Mouse (Mus musculus): ENCODE measurements at regions not wholly inside any gene's neighbourhood (a gene's known extent, or its start where the extent isn't known, plus 50 kb on each side); places are given as distances from the start of the nearest gene placed in this dataset.

DNA sequence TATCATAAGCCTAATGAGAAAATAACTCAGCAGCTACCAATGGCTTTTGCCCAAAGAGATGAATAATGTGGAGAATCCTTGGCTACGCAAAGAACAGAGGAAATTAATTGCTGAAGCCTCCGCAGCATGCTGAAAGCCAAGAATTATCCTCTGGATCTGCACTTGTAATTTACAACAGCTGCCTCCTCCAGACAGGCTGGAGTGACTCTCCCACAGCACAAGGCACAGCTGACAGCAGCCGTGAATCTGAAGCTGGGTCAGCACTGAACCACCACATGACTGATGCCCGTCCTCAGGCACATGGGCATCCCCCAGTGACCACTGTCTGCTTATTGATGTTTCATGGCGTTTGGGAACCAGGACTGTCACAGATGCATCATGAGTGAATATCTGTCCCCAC, 299.8 kb downstream of the Psat1 start:
- no peak for DNase-seq

DNA sequence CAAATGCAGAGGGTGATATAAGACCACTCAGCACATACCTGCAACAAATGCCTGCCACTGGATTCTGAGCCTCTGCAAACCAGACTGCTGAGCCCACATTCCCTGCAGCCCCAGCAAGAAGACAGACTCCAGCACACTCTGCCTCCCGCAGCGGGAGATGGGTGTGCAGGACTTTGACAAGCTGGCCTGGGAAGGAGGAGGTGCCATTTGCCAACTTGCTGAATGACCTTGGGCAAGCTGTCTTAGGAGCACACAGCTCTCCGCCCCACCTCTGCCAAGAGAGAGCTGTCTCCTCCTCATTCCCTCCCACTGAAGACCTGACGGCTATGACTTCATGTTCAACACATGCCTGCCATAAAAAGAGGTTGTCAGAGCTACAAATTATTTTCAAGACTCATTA, 302.4 kb downstream of the Psat1 start:
- no peak for DNase-seq

DNA sequence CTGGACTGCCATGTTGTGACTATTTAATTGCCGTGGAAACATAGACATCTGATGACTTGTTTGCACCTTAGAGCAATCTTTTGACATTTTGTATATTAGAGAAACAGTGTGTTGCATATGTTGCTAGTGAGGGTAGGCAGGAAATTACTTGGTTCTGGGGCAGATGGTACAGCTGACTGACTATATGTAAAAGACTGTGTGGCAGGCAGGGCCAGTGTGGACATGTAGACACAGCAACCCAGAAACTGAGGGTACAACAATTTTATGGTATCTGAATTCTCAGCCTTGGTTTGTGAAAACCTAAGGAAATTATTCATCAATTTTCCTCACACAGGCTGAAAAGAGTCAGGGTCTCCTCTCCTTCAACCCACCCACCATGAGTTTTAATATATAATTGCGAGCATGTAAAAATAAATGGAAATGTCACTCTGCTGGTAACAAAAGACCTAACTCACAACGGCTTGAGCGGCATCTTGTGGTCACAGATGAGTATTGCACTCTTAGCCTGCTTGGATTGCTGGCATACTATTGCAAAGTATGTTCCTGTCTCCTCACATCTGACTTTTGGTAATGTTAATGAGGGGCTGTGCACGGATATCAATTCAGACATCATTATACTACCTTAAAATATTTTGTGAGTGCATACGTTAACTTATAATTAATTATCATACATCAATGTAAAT, 329.8 kb downstream of the Psat1 start:
- DNase-seq, result peak in 1 of 2 experiments; percentile 25

DNA sequence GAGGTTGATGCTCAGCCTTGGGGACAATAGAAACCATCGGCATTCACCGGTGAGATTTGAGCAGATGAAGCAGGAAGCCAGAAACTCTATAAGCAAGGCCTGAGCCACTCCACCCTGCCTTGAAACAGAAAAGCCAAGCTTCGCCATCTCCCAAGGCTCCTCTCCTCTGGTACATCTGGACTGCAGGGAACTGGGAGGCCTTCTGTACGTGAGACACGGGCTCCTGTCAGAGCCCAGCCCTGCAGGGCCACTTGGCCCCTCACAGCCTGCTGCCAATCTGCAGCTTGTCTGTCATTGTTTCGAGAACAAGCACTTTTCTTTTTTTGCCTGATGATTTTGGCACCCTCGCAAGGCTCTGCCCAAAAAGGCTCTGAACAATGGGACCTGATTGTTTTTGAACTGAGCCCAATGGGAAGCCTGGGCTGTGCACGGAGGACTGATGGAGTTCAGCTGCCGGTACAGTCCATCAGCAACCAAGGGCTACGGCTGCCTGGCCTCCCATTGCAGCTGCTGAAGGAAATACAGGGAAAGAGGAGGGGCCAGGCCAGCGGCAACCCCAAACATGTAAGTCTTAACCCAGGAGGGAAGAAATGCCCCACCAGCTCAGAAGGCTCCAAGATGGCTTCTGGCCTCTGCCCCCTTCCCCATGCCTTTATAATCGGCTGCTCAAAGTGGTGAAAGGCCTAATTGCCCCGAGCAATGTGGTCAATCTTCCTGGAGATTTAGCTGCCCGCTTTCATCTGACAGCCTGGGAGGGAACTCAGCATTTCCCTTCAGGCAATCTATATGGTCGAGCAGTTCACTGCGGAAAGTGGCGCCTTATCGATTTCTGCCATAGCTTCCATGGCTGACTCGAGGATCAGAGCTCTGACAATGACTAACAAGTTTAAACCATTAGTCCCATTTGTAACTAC, 332.2 kb downstream of the Psat1 start:
- no peak for DNase-seq

DNA sequence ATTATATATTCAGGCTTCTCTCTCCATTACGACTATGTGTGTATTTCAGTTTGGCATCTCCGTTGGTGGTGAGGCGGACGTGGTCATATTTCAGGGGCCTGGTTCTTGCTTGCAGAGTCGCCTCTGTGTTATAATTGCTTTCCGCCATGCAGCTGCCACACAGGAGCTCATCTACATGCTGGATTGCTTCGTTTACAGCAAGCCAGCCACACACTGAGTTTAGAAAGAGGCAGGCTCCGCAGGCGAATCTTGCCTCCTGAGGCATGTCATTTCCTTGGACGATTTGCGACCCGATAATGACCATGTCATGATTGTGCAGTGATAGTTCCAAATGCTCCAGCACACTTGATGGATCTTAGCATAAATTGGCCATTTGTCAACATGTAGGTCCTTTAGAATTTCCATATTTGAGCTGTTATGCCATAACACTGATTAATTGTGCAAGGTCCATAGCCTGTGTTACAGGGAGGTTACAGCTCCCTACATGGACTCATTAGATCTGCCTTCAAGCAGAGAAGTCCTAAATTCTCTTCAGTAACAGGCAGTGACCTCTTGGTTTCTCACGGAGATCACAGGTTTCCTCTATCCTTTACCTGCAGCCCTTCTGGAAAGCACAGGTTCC, 335.9 kb downstream of the Psat1 start:
- no peak for DNase-seq

DNA sequence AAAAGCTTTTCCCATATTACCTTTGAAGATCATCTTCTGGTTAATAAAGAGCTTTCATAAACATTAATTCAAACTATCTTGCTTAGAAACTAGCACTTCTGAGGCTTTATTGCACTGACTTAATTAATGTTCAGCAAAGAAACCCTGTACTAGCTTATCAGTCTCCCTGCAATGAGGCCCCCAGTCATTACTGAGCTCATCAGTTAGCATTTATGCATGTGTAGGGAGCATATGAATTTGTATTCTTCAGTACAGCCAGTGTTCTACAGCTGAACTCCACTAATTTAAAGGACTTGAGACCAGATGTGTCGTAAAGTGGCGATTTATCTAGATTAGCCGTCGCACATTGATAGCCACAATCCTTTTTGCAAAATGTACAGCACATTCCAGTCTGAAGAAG, 340.7 kb downstream of the Psat1 start:
- DNase-seq, result no peak

DNA sequence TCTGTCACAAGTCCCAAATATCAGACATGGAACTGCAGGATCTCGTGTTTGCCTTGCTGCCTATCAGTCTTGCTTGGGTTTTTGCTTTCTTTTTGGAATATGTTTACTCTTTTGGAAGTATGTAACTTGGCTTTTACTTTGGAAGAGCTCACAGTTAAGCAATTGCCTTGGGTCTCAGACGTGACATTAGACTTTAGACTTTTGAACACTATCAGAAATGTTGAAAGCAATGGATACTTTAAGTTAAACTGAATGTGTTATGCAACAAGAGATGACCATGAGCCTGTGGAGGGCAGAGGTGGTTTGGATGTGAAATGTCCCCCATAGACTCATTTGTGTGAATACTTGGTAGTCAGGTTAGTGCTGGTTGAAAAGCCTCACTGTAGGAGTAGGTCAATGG, 354.3 kb downstream of the Psat1 start:
- DNase-seq, result no peak

DNA sequence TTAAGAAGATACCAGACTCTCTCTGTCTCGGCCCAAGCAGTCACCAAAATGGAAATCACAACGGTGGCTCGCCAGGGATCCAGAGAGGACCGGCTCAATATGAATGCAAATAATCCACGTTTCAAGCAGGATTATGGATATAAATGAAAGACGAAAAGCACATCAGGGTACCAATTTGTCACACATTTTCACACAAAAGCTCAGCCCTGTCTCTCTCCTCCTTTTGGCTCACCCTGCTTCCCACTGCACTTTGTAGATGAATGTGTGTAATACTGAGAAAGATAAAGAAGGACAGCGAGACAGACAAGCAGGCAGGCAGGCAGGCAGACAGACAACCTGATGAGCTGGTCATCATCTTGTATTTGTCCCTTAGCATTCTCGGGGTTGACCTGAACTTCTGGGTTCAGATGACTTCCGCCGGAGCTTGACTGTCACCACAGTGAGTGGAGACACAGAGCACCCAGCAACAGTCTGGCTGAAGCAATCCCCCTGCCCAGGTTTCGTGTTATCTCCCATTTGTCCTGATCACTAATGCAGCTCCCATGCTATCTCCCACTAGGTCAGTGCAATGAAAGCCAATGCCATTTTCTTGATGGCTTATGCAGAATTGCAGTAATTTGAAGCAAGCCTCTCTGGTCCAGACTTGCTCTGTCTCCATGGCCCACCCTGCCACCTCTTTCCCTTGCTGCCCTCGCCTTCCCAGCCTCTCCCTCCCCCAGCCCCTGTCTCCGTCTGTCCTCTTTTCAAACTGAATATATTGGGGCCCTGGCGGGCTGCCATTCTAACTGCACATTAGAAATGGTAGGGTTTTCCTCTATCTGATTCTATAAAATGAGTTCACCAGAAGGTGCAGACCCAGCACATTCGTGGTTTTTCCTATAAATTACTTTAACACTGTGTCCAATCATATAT, 363.1 kb downstream of the Psat1 start:
- DNase-seq, result no peak

DNA sequence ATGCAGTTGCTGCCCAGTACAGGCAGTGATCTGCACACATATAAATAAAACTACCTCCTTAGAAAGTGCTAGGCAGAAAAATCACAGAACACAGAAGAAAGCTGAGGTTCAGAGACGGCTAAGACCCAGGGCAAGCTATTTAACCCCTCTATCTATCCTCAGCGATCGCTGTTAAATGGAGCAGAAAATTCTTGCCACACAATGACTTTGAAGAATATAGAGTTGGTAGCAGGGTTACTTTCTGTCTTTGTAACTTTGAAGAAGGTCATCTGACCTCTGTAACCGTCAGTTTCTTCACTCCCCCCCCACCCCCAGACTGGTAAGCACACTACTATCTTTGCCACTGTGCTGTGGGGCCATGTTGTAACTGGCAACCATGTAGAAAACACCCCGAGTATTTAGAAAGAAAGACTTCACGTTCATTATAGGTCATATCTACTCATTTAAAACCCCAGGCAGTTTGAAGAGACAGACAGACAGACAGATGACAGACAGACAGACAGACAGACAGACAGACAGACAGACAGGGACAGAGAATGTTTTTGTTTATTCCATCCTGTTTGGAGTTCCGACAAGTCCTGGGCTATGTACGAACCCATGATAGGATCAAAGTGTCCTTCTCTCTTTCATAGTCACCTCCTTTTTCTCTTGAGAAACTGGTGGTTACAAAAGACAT, 363.9 kb downstream of the Psat1 start:
- DNase-seq, result no peak

DNA sequence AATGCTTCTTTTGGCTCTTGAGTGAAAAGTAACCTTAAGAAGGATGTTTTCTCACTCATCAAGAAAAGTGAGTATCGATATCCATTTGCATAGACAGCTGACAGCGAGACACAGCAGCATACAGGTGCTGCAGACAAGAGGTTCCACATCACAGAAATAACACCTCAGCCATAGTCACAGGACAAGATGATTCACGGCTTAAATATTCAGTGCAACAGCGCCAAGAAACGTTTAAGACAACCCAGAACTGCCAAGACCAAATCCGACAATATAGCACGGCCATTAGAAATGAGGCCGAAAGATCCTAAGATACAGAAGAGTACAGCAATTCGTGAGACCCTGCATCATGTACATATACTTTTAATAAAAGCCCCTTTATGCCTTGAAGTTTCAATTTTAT, 375.9 kb downstream of the Psat1 start:
- no peak for DNase-seq

DNA sequence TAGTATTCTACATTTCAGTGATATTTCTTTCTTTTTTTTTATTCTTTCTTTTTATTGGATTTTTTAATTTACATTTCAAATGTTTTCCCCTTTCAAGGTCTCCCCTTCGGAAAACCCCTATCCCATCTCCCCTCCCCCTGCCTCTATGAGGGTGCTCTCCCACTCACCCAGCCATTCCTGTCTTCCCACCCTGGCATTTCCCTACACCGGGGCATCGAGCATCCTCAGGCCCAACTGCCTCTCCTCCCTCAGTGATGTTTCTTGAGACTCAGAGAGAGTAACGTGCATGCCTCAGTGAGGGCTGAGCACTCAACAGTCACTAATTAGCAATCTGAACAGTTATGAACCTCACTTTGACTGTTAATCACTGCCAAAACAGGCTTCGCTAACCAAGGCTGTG, 385.6 kb downstream of the Psat1 start:
- no peak for DNase-seq

DNA sequence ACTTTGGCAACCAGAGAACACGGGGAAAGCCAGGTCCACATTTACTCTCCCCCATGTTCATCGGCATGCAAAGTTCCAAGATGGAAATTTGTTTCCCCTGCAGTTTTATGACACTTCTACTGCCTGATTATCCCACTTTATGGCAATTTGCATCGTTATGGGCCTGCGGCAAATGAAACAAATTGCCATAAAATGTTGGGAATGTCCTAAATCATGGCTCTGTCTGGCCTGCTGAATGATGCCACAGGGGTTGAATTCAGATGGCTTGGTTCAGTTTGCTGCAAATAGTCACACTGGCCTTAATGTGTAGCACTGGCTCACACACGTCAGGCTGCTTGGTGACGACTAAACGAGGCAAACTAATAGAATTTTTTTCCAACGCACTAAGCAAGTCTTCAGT, 393.2 kb downstream of the Psat1 start:
- no peak for DNase-seq

DNA sequence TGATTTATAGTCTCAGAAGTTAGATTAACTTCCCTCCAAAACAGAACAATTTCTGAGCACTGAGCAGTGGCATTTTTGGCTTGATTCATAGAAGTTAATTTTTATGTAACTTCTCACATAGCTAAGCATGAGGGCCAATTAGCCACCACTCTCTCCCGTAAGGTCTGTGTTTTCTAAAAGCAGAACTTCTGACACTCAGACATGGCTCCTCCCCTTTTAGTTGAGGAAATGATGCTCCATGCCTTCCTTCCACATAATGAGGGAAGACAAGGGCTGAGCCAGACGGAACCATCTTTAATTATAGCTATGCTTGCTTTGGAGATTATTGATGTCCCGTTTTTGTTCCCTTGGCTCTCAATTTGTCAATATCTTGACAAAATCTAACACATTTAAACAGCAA, 429.3 kb downstream of the Psat1 start:
- no peak for DNase-seq

DNA sequence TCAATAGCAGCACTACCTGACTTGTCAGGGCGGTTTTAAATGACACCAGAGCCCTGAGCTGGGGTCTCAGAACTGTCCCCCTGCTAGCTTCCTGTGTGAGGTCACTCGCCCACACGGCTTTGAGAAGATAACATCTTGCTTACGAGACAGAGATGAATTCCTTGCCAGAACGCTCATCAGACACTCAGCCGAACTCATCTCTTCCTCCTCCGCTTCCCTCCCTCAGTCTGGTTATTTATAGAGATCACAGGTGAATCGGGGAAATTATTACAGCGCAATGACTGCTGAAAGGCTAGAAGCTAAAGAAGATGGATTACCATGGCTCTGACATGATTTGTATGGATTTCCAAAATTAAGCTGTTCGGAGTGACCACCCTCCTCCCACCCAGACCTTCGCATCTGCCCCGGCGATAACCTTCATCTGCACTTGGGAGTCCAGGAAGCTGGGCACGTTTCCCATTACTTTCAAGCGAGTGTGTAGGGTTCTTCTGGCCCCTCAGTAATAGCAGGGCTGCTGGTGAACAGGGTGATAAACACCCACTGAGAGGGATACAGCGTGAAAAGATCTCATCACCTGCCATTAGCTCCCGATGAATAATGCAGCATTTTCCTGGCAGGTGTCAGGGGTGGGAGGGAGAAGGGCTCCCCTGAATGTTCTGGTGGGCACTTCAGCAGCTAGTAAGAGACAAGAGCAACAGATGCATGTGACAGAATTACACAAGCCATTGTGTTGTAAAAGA, 430.4 kb downstream of the Psat1 start:
- no peak for DNase-seq

DNA sequence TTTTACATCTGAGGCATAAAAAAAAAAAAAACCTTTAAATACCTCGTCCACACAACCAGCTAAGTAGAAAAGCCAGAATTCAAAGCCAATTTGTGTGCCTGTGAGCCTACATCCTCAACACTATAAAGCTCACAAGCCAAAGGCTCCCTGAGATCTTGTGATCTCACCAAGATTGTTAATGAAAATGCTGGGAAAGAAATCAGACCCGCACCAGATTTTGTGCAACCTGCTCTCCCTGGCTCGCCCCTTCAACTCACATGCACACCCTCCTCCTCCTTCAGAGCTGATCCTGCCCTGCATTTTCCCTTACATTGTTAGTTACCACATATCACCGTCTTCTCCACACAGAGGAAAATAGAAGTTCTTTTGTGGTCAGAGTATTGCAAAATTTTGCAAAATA, 433.9 kb downstream of the Psat1 start:
- no peak for DNase-seq

DNA sequence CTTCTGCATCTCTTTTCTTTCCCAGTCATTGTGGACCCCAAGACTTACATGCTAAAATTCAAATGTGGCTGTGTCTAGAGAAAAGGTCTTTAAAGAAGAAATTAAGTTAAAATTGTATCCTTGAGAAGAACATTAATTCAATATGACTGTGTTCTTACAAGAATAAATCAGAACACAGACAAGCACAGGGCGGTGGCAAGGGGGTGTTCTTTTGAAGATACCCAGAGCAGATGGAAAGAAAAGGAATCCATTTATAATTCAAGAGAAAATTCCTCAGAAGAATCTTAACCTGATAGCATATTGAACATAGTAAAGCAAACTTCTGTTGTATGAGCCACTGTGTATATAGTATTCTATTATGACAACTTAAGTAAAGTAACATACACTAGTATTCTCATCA, 436.7 kb downstream of the Psat1 start:
- DNase-seq, result no peak

DNA sequence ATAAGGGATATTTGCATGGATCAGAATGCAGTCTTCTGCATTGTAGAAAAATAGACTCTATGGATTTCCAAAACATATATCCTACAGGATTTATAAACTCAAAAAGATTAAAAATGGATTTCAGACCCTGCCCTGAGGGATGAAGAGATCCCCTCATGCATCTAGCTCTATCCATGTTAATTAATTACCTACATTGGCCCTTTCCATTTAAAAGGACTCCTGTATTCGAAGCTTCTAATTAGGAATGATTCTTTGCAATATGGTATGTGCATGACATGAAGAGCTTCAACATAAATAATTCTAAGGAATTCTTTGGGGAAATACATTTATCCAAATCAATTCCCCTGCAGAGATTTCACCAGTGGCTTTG, 444.2 kb downstream of the Psat1 start:
- no peak for DNase-seq

DNA sequence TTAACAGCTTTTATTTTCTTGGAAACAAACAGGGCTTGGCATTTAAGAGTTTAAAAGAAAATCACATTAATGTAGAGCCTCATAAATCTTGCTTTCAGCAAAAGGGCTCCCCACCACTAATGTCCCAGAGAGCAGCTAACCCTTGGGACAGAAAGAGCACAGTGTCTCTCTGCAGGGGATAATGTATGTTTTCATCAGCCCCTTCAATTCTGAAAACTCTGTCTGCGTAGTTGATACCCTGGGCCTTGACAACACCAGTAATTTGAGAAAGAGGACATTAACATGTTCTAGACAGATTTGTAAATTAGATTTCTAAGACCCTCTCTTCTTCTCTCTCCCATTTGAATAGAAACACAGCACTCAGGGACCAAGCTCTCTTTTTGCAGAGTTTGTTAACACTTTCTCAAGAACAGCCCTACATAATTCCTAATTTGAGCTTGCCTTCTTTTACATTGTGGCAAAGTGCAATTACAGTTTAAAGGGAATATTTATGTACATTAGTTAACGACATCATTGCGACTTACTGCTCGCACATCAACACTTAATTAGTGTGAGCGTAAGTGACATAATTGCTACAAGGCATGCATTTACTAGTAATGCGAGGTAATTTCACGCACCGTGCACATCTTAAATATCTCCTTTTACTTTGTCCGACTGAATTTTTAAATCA, 444.7 kb downstream of the Psat1 start:
- DNase-seq, result no peak

DNA sequence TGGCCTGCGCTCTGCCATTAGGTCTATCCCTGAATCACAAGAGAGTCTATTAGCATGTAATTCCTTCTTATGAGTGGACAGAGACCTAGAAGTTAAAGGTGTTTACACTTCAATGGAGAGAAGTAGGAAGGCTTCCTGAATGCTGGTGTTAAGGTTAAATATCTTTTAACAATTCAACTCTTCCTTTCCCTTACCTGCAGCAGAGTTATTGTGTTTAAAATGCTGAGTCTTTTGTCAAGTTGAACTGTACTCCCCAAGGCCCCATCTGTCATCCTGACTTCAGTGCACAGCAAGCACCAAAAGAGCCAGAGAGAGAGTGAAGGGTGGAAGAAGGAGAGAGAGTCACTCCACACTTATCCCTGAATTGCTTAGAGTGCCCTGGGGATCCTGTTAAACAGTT, 451.6 kb downstream of the Psat1 start:
- DNase-seq, result no peak

DNA sequence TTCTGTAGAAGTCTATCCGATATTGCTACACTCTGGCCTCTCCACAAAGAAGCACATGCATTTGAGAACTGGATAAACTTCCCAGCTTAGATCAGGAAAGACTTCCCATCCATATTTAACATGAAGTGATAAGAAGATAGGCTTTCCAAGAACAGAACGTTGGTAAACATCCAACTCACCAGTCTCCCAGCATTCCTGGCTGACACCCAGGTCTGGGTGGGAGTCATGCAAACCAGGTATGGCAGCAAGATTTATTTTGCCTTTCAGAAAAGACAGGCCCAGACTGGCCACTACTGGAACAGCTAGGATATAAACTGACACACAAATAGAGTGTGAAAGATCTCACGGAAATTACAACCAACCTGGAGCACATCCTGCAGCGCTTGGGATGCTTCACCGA, 459.6 kb downstream of the Psat1 start:
- no peak for DNase-seq

DNA sequence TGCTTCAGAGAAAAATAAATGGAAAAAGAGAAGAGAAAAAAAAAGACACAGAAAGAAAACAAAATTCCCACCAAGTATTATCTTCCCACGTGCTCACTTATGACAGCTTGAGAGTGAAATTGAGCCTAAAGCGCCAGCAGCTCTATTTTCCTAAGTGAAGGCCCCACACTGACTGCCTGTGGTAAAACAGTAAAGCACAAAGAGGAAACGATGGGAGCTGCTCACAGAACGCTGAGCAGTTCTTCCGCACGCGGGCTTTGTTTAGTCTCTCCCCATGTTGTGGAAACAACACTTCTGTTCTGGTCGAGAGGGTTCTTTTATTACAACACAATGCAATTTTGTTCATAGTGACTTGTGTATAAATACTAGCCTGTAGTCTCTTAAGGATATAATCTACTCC, 465.5 kb downstream of the Psat1 start:
- DNase-seq, result no peak

All from spleen, adult 18-20 months (tissue).